Mouse (Mus musculus) heart, embryonic 10.5 days (tissue): ENCODE measurements around the gene Zbtb8os. TPM values are rescaled to one million over a fixed set of nuclear protein-coding genes. Genes with fewer than 3 reads are reported as not detected.
"Not testable (repeated sequence)": the region's sequence is repeated elsewhere in the genome, so short reads cannot be mapped to it uniquely, and the experiment has no call there.

Source experiments
- DNase-seq: peaks from one replicate; pipeline ENCODE4 v3.0.0-alpha.2; 2017; ENCODE audit warnings: low spot score
- H3K27ac ChIP-seq: fragments of 300-500 bp; sonication (generic); 2 replicates; pipeline ENCODE4 v1.5.1; 2016; ENCODE audit warnings: mild to moderate bottlenecking
- H3K27me3 ChIP-seq: fragments of 300-500 bp; sonication (generic); 2 replicates; pipeline ENCODE4 v1.6.1; 2016; ENCODE audit warnings: mild to moderate bottlenecking; ENCODE audit not compliant: poor library complexity, insufficient read depth, severe bottlenecking
- H3K36me3 ChIP-seq: fragments of 300-500 bp; sonication (generic); 2 replicates; pipeline ENCODE4 v1.6.1; 2016; ENCODE audit warnings: mild to moderate bottlenecking, moderate library complexity
- H3K4me1 ChIP-seq: fragments of 300-500 bp; sonication (generic); 2 replicates; pipeline ENCODE4 v1.6.1; 2016; ENCODE audit warnings: mild to moderate bottlenecking
- H3K4me3 ChIP-seq: fragments of 300-500 bp; sonication (generic); 2 replicates; pipeline ENCODE4 v1.5.1; 2016; ENCODE audit warnings: mild to moderate bottlenecking, moderate library complexity
- H3K9me3 ChIP-seq: fragments of 300-500 bp; sonication (generic); 2 replicates; pipeline ENCODE4 v1.6.1; 2016; ENCODE audit warnings: mild to moderate bottlenecking, moderate library complexity
- WGBS: fragments of 180-500 bp; shearing (Covaris S2); methylation state at CpG from one replicate; pipeline ENCODE4 v1.1.7; 2016; 5-methylcytosine and 5-hydroxymethylcytosine counted together
- polyA plus RNA-seq: library from polyadenylated mRNA; unstranded; fragments of >200 nt; fragmentation: Nextera tagmentation; extraction: Ambion mirVana; gene quantifications from 2 replicates; pipeline ENCODE4 v1.2.1, GENCODE M21; 2016

Gene Zbtb8os
- polyA plus RNA-seq, 1 experiment from 2014 or later = 50.0 TPM

GRCm38 (mm10) chr4:129341888-129342287, 6.4 kb downstream of the Zbtb8os start:
- Histone ChIP-seq H3K4me1 (peaks cover 5% of the 10 kb centered on the region; the same call in 1 of the 2 replicates), H3K27ac (no peak overlapping the region), H3K27me3 (no peaks in the 10 kb centered on the region), H3K36me3 (peaks cover 46% of the 10 kb centered on the region), H3K4me3 (no peak overlapping the region), H3K9me3 (no peaks in the 10 kb centered on the region)
- 82% methylated on average over 1 of the region's 1 CpGs for WGBS
- no peak for DNase-seq

- Histone ChIP-seq H3K27me3 (no peaks in the 10 kb centered on the region), H3K36me3 (peaks cover 50% of the 10 kb centered on the region)
- 85% methylated on average over 2 of the region's 2 CpGs for WGBS
Measured at GRCm38 (mm10) chr4:129342705-129343104, 7.2 kb downstream of the Zbtb8os start.

GRCm38 (mm10) chr4:129346481-129347154, 11.1 kb downstream of the Zbtb8os start:
- no peak overlapping the region for H3K4me3 ChIP-seq
- H3K27me3 ChIP-seq = no peaks in the 10 kb centered on the region
- no peaks in the 10 kb centered on the region for H3K4me1 ChIP-seq
- WGBS = 83% methylated on average over 15 of the region's 15 CpGs
- no peak overlapping the region for H3K27ac ChIP-seq
- no peaks in the 10 kb centered on the region for H3K9me3 ChIP-seq
- H3K36me3 ChIP-seq = peaks cover 49% of the 10 kb centered on the region
- no peak for DNase-seq

More at GRCm38 (mm10) chr4:129342705-129343104, 7.2 kb downstream of the Zbtb8os start:
- Histone ChIP-seq H3K4me1 (peaks cover 1% of the 10 kb centered on the region; the same call in 1 of the 2 replicates), H3K9me3 (no peaks in the 10 kb centered on the region), H3K27ac (no peak overlapping the region), H3K4me3 (no peak overlapping the region)
- DNase-seq = no peak

- H3K36me3 ChIP-seq = peaks cover 29% of the 10 kb centered on the region
- H3K4me1 ChIP-seq = no peaks in the 10 kb centered on the region
- no peak overlapping the region for H3K4me3 ChIP-seq
- WGBS = 6% methylated on average over 1 of the region's 1 CpGs
- H3K27ac ChIP-seq = no peak overlapping the region
- peak; percentile 83 for DNase-seq
- no peaks in the 10 kb centered on the region for H3K27me3 ChIP-seq
- H3K9me3 ChIP-seq = no peaks in the 10 kb centered on the region
Measured at GRCm38 (mm10) chr4:129350644-129351043, 15.1 kb downstream of the Zbtb8os start.

GRCm38 (mm10) chr4:129351111-129351510, 15.6 kb downstream of the Zbtb8os start:
- Histone ChIP-seq H3K27me3 (no peaks in the 10 kb centered on the region), H3K9me3 (no peaks in the 10 kb centered on the region), H3K4me1 (no peaks in the 10 kb centered on the region), H3K4me3 (no peak overlapping the region), H3K27ac (no peak overlapping the region), H3K36me3 (peaks cover 31% of the 10 kb centered on the region)
- DNase-seq = no peak
- WGBS = 74% methylated on average over 6 of the region's 6 CpGs

- Histone ChIP-seq H3K4me3 (no peak overlapping the region), H3K36me3 (peaks cover 33% of the 10 kb centered on the region), H3K4me1 (no peaks in the 10 kb centered on the region), H3K9me3 (no peaks in the 10 kb centered on the region), H3K27ac (no peak overlapping the region), H3K27me3 (no peaks in the 10 kb centered on the region)
- WGBS = 89% methylated on average over 12 of the region's 12 CpGs
- DNase-seq = no peak
Measured at GRCm38 (mm10) chr4:129353176-129353575, 17.7 kb downstream of the Zbtb8os start.

GRCm38 (mm10) chr4:129354236-129354635, 18.7 kb downstream of the Zbtb8os start:
- no peaks in the 10 kb centered on the region for H3K4me1 ChIP-seq
- H3K9me3 ChIP-seq = no peaks in the 10 kb centered on the region
- peaks cover 33% of the 10 kb centered on the region for H3K36me3 ChIP-seq
- 80% methylated on average over 15 of the region's 15 CpGs for WGBS
- DNase-seq = no peak
- no peak overlapping the region for H3K4me3 ChIP-seq
- no peak overlapping the region for H3K27ac ChIP-seq
- no peaks in the 10 kb centered on the region for H3K27me3 ChIP-seq

GRCm38 (mm10) chr4:129357613-129358163, 22.2 kb downstream of the Zbtb8os start:
- Histone ChIP-seq H3K27ac (no peak overlapping the region), H3K27me3 (no peaks in the 10 kb centered on the region), H3K4me3 (no peak overlapping the region), H3K36me3 (peaks cover 34% of the 10 kb centered on the region), H3K9me3 (no peaks in the 10 kb centered on the region), H3K4me1 (no peaks in the 10 kb centered on the region)
- no peak for DNase-seq
- 79% methylated on average over 15 of the region's 15 CpGs for WGBS

GRCm38 (mm10) chr4:129362238-129362637, 26.7 kb downstream of the Zbtb8os start:
- H3K9me3 ChIP-seq, H3K4me1 ChIP-seq, H3K27ac ChIP-seq, H3K4me3 ChIP-seq, H3K27me3 ChIP-seq, DNase-seq: not testable (repeated sequence)
- H3K36me3 ChIP-seq = peaks cover 12% of the 10 kb centered on the region; the same call in 1 of the 2 replicates
- WGBS = 79% methylated on average over 3 of the region's 3 CpGs

- Histone ChIP-seq H3K27ac (no peak overlapping the region), H3K4me1 (no peaks in the 10 kb centered on the region), H3K4me3 (no peak overlapping the region), H3K36me3 (peaks cover 7% of the 10 kb centered on the region; the same call in 1 of the 2 replicates), H3K9me3 (no peaks in the 10 kb centered on the region), H3K27me3 (no peaks in the 10 kb centered on the region)
- 82% methylated on average over 5 of the region's 5 CpGs for WGBS
- no peak for DNase-seq
Measured at GRCm38 (mm10) chr4:129362771-129363170, 27.3 kb downstream of the Zbtb8os start.

GRCm38 (mm10) chr4:129363463-129363862, 28.0 kb downstream of the Zbtb8os start:
- Histone ChIP-seq H3K36me3 (peaks cover 7% of the 10 kb centered on the region; the same call in 1 of the 2 replicates), H3K9me3 (no peaks in the 10 kb centered on the region), H3K27ac (no peak overlapping the region), H3K27me3 (no peaks in the 10 kb centered on the region), H3K4me3 (no peak overlapping the region), H3K4me1 (no peaks in the 10 kb centered on the region)
- 91% methylated on average over 9 of the region's 9 CpGs for WGBS
- DNase-seq = no peak

GRCm38 (mm10) chr4:129364379-129364778, 28.9 kb downstream of the Zbtb8os start:
- Histone ChIP-seq H3K9me3 (no peaks in the 10 kb centered on the region), H3K27me3 (no peaks in the 10 kb centered on the region), H3K36me3 (peaks cover 7% of the 10 kb centered on the region; the same call in 1 of the 2 replicates), H3K4me1 (no peaks in the 10 kb centered on the region), H3K4me3 (no peak overlapping the region), H3K27ac (no peak overlapping the region)
- DNase-seq = no peak
- WGBS = 76% methylated on average over 3 of the region's 3 CpGs

- H3K4me3 ChIP-seq = no peak overlapping the region
- 83% methylated on average over 5 of the region's 5 CpGs for WGBS
- H3K27me3 ChIP-seq = no peaks in the 10 kb centered on the region
- H3K4me1 ChIP-seq = no peaks in the 10 kb centered on the region
- H3K36me3 ChIP-seq = no peaks in the 10 kb centered on the region
- H3K9me3 ChIP-seq = no peaks in the 10 kb centered on the region
- no peak overlapping the region for H3K27ac ChIP-seq
- DNase-seq = no peak
Measured at GRCm38 (mm10) chr4:129365224-129365623, 29.7 kb downstream of the Zbtb8os start.
